9 mouse cellular contexts compared by ENCODE assay signal in the genomic region with DNA sequence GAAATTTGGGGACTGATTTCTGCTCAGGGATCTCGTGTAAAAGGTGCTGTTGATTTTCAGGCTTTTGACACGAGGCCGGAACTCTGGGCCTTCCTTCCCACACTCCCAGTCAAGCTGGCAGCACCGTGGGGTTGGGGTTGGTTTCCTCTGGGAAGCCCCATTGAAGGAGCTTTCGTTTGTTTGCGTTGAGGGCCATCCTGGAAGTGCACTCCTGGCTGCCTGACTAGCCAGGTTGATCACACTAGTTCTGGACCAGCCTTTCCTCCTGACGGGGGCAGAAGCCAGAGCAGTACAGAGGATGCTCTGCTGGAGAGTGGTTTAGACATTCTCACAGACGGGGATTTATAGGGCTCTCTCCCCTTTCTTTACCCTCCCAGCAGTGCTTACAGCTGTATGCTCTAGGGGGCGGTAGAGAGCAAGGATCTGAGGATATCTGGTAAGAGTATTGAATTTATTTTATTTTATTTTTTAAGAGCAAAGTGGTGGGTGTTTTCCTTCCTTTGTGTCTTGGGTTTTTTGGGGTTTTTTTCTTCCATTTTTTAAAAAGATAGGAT.
A peak's percentile ranks its signal among the peaks of the same experiment; 100 is the strongest.
DNase-seq lines count a peak whose midpoint lies in the region; ATAC-seq and TF ChIP-seq lines count a peak whose summit lies in the region.
"Had no signal": no experiment of that assay in that cellular context is flagged by ENCODE, and none has a peak within 500 bp of the region (broad histone marks: within the 10 kb centered on the region; RNA-seq: fewer than 3 reads in every experiment).

No protein-coding gene starts in this region.

- H3K4me3 ChIP-seq in forebrain, embryonic 14.5 days (ENCODE audit: low read depth, low read length) = no peak overlapping the region
- no peak overlapping the region for H3K4me3 ChIP-seq in forebrain, embryonic 13.5 days
- no peak overlapping the region for H3K4me3 ChIP-seq in CH12.LX (replicated peaks in 1 of 3; ENCODE audit: low read depth in 2 of 3, low read length in 2 of 3, poor library complexity in 1 of 3)
- no peak overlapping the region for H3K4me3 ChIP-seq in kidney, postnatal 0 days (replicated peaks; ENCODE audit: low read depth, low read length)
- H3K4me3 ChIP-seq in lung, postnatal 0 days (ENCODE audit: low read depth, low read length) = no peak overlapping the region
- H3K4me3 ChIP-seq: limb, embryonic 15.5 days had no signal

- no peak for TF ChIP-seq POLR2A in CH12.LX (IDR thresholded peaks at IDR 0.05; ENCODE audit: low read depth, low read length)

- H3K9me3 ChIP-seq in forebrain, embryonic 14.5 days (replicated peaks; ENCODE audit: control insufficient read depth, low read length) = no peaks in the 10 kb centered on the region
- no peaks in the 10 kb centered on the region for H3K9me3 ChIP-seq in forebrain, embryonic 13.5 days (replicated peaks)
- no peaks in the 10 kb centered on the region for H3K9me3 ChIP-seq in CH12.LX (replicated peaks; ENCODE audit: low read length)
- no peaks in the 10 kb centered on the region for H3K9me3 ChIP-seq in kidney, postnatal 0 days (replicated peaks; ENCODE audit: low read length)
- H3K9me3 ChIP-seq in lung, postnatal 0 days (ENCODE audit: low read length) = no peaks in the 10 kb centered on the region
- H3K9me3 ChIP-seq: limb, embryonic 15.5 days had no signal

- ATAC-seq in forebrain, embryonic 14.5 days = no peak
- no peak; the same call in 1 of the 2 replicates for ATAC-seq in forebrain, embryonic 13.5 days
- no peak for ATAC-seq in kidney, postnatal 0 days (replicated peaks; ENCODE audit: low FRiP score, low read depth)
- ATAC-seq in lung, postnatal 0 days = peak; percentile 36

- H3K36me3 ChIP-seq in forebrain, embryonic 14.5 days (ENCODE audit: control insufficient read depth, insufficient read depth, low read length) = no peaks in the 10 kb centered on the region
- no peaks in the 10 kb centered on the region for H3K36me3 ChIP-seq in forebrain, embryonic 13.5 days (ENCODE audit: poor library complexity, severe bottlenecking)
- no peaks in the 10 kb centered on the region for H3K36me3 ChIP-seq in CH12.LX (replicated peaks in 1 of 2; ENCODE audit: control insufficient read depth in 1 of 2, insufficient read depth in 1 of 2, low read length in 1 of 2)
- no peaks in the 10 kb centered on the region for H3K36me3 ChIP-seq in kidney, postnatal 0 days (ENCODE audit: insufficient read depth, low read length)
- no peaks in the 10 kb centered on the region for H3K36me3 ChIP-seq in lung, postnatal 0 days (ENCODE audit: insufficient read depth, low read length)
- H3K36me3 ChIP-seq: limb, embryonic 15.5 days had no signal

- H3K4me2 ChIP-seq in forebrain, embryonic 14.5 days (ENCODE audit: low read length) = no peak overlapping the region
- no peak overlapping the region for H3K4me2 ChIP-seq in forebrain, embryonic 13.5 days
- peak overlapping the region; percentile 44; the same call in 1 of the 2 replicates for H3K4me2 ChIP-seq in CH12.LX (ENCODE audit: insufficient read depth, low read depth, poor library complexity, severe bottlenecking)
- H3K4me2 ChIP-seq in kidney, postnatal 0 days (ENCODE audit: low read length) = 0 out of 2 replicates have a peak overlapping the region, but pooled peaks have one; percentile 0
- no peak overlapping the region; the same call in 1 of the 2 replicates for H3K4me2 ChIP-seq in lung, postnatal 0 days (replicated peaks; ENCODE audit: low read depth, low read length)
- H3K4me2 ChIP-seq: limb, embryonic 15.5 days had no signal

- peak; percentile 61 for DNase-seq in forebrain, embryonic 14.5 days (ENCODE audit: low spot score)
- peak; percentile 64 for DNase-seq in CH12.LX (ENCODE audit: extremely low read depth)
- peak; percentile 45 for DNase-seq in c-Kit-positive CD71-positive TER-119-positive erythroid progenitor cells, embryonic 14.5 days (ENCODE audit: low spot score)
- peak; percentile 65 for DNase-seq in heart, adult 8-10 months (ENCODE audit: low spot score)
- DNase-seq in kidney, postnatal 0 days (ENCODE audit: low spot score) = peak; percentile 83
- DNase-seq in lung, postnatal 0 days (ENCODE audit: low spot score) = peak; percentile 84
- peak; percentile 44 to 76 for DNase-seq in spleen, postnatal 4 days (ENCODE audit: low spot score in 2 of 2)

- WGBS in forebrain, embryonic 14.5 days = 37% methylated on average over 9 of the region's 9 CpGs
- WGBS in forebrain, embryonic 13.5 days = 41% methylated on average over 9 of the region's 9 CpGs
- WGBS in kidney, postnatal 0 days = 41% methylated on average over 9 of the region's 9 CpGs
- 17% methylated on average over 9 of the region's 9 CpGs for WGBS in lung, postnatal 0 days

- in situ Hi-C loops in CH12.LX (cut with MboI; ENCODE audit: low pct_ligation_motif_present, low pct_unique_long_range_greater_than_20kb, low sequenced_read_pairs) = loop anchor here (5.0 to 10.0 kb wide), 2 partner anchors 106 to 283 kb away; no protein-coding TSS in a partner anchor

- dilution Hi-C loops in CH12.LX (cut with MboI; ENCODE audit: extremely low pct_ligation_motif_present, extremely low pct_unique_long_range_greater_than_20kb, low sequenced_read_pairs) = no loop called here

- TF ChIP-seq CTCF in CH12.LX (conservative IDR thresholded peaks at IDR 0.05 in 1 of 2, IDR thresholded peaks at IDR 0.05 in 1 of 2; ENCODE audit: low read depth in 2 of 2, low read length in 2 of 2) = peak; percentile 74 to 76
- TF ChIP-seq CTCF in kidney, postnatal 0 days (IDR thresholded peaks at IDR 0.05; ENCODE audit: low read depth) = peak; percentile 80
- peak; percentile 81 for TF ChIP-seq CTCF in lung, postnatal 0 days (IDR thresholded peaks at IDR 0.05)

- no peak overlapping the region for H3K27ac ChIP-seq in forebrain, embryonic 14.5 days (ENCODE audit: low read depth, low read length)
- no peak overlapping the region for H3K27ac ChIP-seq in forebrain, embryonic 13.5 days
- H3K27ac ChIP-seq in CH12.LX (ENCODE audit: insufficient read depth, low read depth) = no peak overlapping the region
- peak overlapping the region; percentile 62 for H3K27ac ChIP-seq in kidney, postnatal 0 days
- no peak overlapping the region for H3K27ac ChIP-seq in lung, postnatal 0 days (ENCODE audit: low read length)
- H3K27ac ChIP-seq: limb, embryonic 15.5 days had no signal

- H3K27me3 ChIP-seq in forebrain, embryonic 14.5 days (replicated peaks; ENCODE audit: control insufficient read depth, insufficient read depth, low read length) = no peaks in the 10 kb centered on the region
- H3K27me3 ChIP-seq in forebrain, embryonic 13.5 days = no peaks in the 10 kb centered on the region
- H3K27me3 ChIP-seq in CH12.LX (replicated peaks) = no peaks in the 10 kb centered on the region
- no peaks in the 10 kb centered on the region for H3K27me3 ChIP-seq in kidney, postnatal 0 days (ENCODE audit: insufficient read depth, low read length)
- H3K27me3 ChIP-seq in lung, postnatal 0 days (replicated peaks; ENCODE audit: insufficient read depth, low read length) = no peaks in the 10 kb centered on the region
- H3K27me3 ChIP-seq: limb, embryonic 15.5 days had no signal

- no peak overlapping the region for H3K9ac ChIP-seq in forebrain, embryonic 14.5 days (ENCODE audit: low read length)
- no peak overlapping the region for H3K9ac ChIP-seq in forebrain, embryonic 13.5 days
- H3K9ac ChIP-seq in CH12.LX (ENCODE audit: insufficient read depth, low read depth) = no peak overlapping the region
- no peak overlapping the region for H3K9ac ChIP-seq in kidney, postnatal 0 days (ENCODE audit: low read depth, low read length)
- no peak overlapping the region for H3K9ac ChIP-seq in lung, postnatal 0 days (replicated peaks; ENCODE audit: low read depth)
- H3K9ac ChIP-seq: limb, embryonic 15.5 days had no signal

- H3K79me2 ChIP-seq in CH12.LX (replicated peaks; ENCODE audit: control insufficient read depth, extremely low read depth, insufficient read depth, poor library complexity, severe bottlenecking) = no peaks in the 10 kb centered on the region

- TF ChIP-seq RAD21 in CH12.LX (IDR thresholded peaks at IDR 0.05; ENCODE audit: low read depth, low read length) = peak; percentile 67

- no peak for TF ChIP-seq EP300 in CH12.LX (IDR thresholded peaks at IDR 0.05; ENCODE audit: low read length)
- no peak for TF ChIP-seq EP300 in lung, postnatal 0 days (IDR thresholded peaks at IDR 0.05)

- no peaks in the 10 kb centered on the region for H3K4me1 ChIP-seq in forebrain, embryonic 14.5 days (ENCODE audit: control insufficient read depth, insufficient read depth, low read length)
- no peaks in the 10 kb centered on the region for H3K4me1 ChIP-seq in forebrain, embryonic 13.5 days
- 0 out of 4 replicates have a peak, but pooled peaks cover 0 to 3% of the 10 kb centered on the region in 2 experiments for H3K4me1 ChIP-seq in CH12.LX (ENCODE audit: control insufficient read depth in 1 of 2, insufficient read depth in 2 of 2)
- no peaks in the 10 kb centered on the region; the same call in 1 of the 2 replicates for H3K4me1 ChIP-seq in kidney, postnatal 0 days (replicated peaks; ENCODE audit: insufficient read depth, low read length)
- H3K4me1 ChIP-seq in lung, postnatal 0 days (ENCODE audit: insufficient read depth, low read depth, low read length) = 0 out of 2 replicates have a peak, but pooled peaks cover 4% of the 10 kb centered on the region

TF ChIP-seq in CH12.LX, 34 proteins besides CTCF, POLR2A, EP300 and RAD21:
- TF ChIP-seq JUND (conservative IDR thresholded peaks at IDR 0.05; ENCODE audit: low read depth, low read length) (no peak), SIN3A (IDR thresholded peaks at IDR 0.05; ENCODE audit: low read length) (no peak), RCOR1 (conservative IDR thresholded peaks at IDR 0.05; ENCODE audit: low read depth, low read length) (no peak), MAZ (IDR thresholded peaks at IDR 0.05; ENCODE audit: low read depth, low read length) (no peak), TCF12 (IDR thresholded peaks at IDR 0.05; ENCODE audit: low read depth, low read length) (no peak), SMC3 (IDR thresholded peaks at IDR 0.05; ENCODE audit: low read depth, low read length) (peak; percentile 70)

Comparison
In these comparisons a context has a peak if more than half of its experiments do, and no peak if none do; other contexts are left out.
1. H3K4me2 ChIP-seq: peak in CH12.LX (single experiment) and kidney, postnatal 0 days (single experiment); none in forebrain, embryonic 14.5 days (single experiment), forebrain, embryonic 13.5 days (single experiment) and lung, postnatal 0 days (single experiment).
2. Peak in every context shown above with its lines, with median percentiles within 50 percentile points of each other: DNase-seq and CTCF ChIP-seq.